Mouse (Mus musculus): ENCODE data around the gene Tssk3. TPM values are rescaled to one million over a fixed set of nuclear protein-coding genes. Genes with fewer than 3 reads are reported as not detected.

Tssk3 gene
- polyA plus RNA-seq (2012; rRNA removed; ENCODE audit: low replicate concordance), result not detected in 2 replicates

GRCm38 (mm10) chr4:129490972-129491880, at the start of gene Tssk3, which contains the start of gene Fam229a:
Gene Tssk3, minus strand, starts transcription at chr4:129491022.
Gene Fam229a, plus strand, starts transcription at chr4:129491190.

GRCm38 (mm10) chr4:129513086-129513767, 22.4 kb upstream of the Tssk3 start, which contains the start of gene Marcksl1:
Gene Marcksl1, plus strand, starts transcription at chr4:129513581.

GRCm38 (mm10) chr4:129461183-129461960, 29.4 kb downstream of the Tssk3 start, which contains the start of gene Bsdc1:
Gene Bsdc1, plus strand, starts transcription at chr4:129461581.

DNA sequence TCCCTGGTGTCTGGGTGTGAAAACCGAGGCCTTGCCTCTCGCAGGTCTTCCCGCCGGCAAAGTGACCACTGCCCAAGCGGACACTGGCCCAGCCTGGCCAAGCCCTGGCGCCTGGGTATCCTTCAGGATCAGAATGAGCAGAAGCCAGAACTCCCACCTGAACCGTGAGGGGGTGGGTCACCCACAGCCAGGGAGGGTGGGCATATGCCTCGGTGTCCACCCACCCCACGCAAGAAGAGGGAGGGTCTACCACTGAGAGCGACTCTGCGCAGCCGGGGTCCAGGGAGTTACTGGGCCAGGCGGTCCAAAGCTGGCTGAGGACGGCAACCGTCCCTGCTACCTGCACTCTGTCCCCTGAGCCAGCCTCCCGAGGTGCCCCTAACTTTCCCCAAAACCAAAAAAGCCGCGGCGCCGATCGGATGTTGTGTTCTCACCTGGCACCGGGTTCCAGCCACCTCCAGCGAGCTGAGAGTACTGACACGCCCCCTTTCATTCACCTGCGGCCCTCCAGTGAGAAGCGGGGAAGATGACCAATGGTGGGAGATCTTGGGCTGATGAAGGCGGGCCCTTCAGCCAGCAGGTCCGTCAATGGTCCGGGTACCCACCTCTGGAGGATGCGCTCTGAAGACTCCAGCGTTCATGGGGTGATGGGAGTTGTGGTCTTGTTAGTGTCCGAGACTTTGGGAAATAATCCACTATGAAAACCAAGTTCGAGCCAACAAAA, 50.3 kb downstream of the Tssk3 start, which contains the start of gene Zbtb8b:
Gene Zbtb8b, minus strand, starts transcription at position 514 of the 724 bp plus-strand sequence.

Other genes starting within 250 kb of the Tssk3 start
- 158 and 230 TPM in 2 replicates for gene C77080, start 229.6 kb downstream of the Tssk3 start, polyA plus RNA-seq (2012; rRNA removed; ENCODE audit: low replicate concordance)
- 0.19 and 0.27 TPM in 2 replicates for gene Sync, start 203.4 kb downstream of the Tssk3 start, polyA plus RNA-seq (2012; rRNA removed; ENCODE audit: low replicate concordance)
- gene Rbbp4, start 155.7 kb downstream of the Tssk3 start, polyA plus RNA-seq (2012; rRNA removed; ENCODE audit: low replicate concordance), result 4.3 and 6.0 TPM in 2 replicates
- 4.1 and 6.8 TPM in 2 replicates for gene Zbtb8os, start 155.3 kb downstream of the Tssk3 start, polyA plus RNA-seq (2012; rRNA removed; ENCODE audit: low replicate concordance)
- gene Zbtb8a, start 112.9 kb downstream of the Tssk3 start, polyA plus RNA-seq (2012; rRNA removed; ENCODE audit: low replicate concordance), result 2.4 and 4.3 TPM in 2 replicates
- not detected in 2 replicates for gene Zbtb8b, start 50.2 kb downstream of the Tssk3 start, polyA plus RNA-seq (2012; rRNA removed; ENCODE audit: low replicate concordance)
- gene Bsdc1, start 29.4 kb downstream of the Tssk3 start, polyA plus RNA-seq (2012; rRNA removed; ENCODE audit: low replicate concordance), result 13.4 and 21.0 TPM in 2 replicates
- gene Fam229a, start 168 bp upstream of the Tssk3 start, polyA plus RNA-seq (2012; rRNA removed; ENCODE audit: low replicate concordance), result 0.28 TPM in 1 of 2 replicates, not detected in the other
- 12.7 and 25.1 TPM in 2 replicates for gene Marcksl1, start 22.6 kb upstream of the Tssk3 start, polyA plus RNA-seq (2012; rRNA removed; ENCODE audit: low replicate concordance)
- 11.4 and 15.1 TPM in 2 replicates for gene Hdac1, start 51.7 kb upstream of the Tssk3 start, polyA plus RNA-seq (2012; rRNA removed; ENCODE audit: low replicate concordance)
- gene Lck, start 82.6 kb upstream of the Tssk3 start, polyA plus RNA-seq (2012; rRNA removed; ENCODE audit: low replicate concordance), result 3.1 and 9.9 TPM in 2 replicates
- gene Fam167b, start 87.5 kb upstream of the Tssk3 start, polyA plus RNA-seq (2012; rRNA removed; ENCODE audit: low replicate concordance), result 0.12 and 0.74 TPM in 2 replicates
- 131 and 141 TPM in 2 replicates for gene Eif3i, start 109.6 kb upstream of the Tssk3 start, polyA plus RNA-seq (2012; rRNA removed; ENCODE audit: low replicate concordance)
- gene Tmem234, start 109.6 kb upstream of the Tssk3 start, polyA plus RNA-seq (2012; rRNA removed; ENCODE audit: low replicate concordance), result 82.2 and 99.8 TPM in 2 replicates
- 2.8 and 3.6 TPM in 2 replicates for gene Dcdc2b, start 123.2 kb upstream of the Tssk3 start, polyA plus RNA-seq (2012; rRNA removed; ENCODE audit: low replicate concordance)
- 23.9 and 24.6 TPM in 2 replicates for gene Iqcc, start 128.1 kb upstream of the Tssk3 start, polyA plus RNA-seq (2012; rRNA removed; ENCODE audit: low replicate concordance)
- 4.5 and 7.3 TPM in 2 replicates for gene Ccdc28b, start 132.9 kb upstream of the Tssk3 start, polyA plus RNA-seq (2012; rRNA removed; ENCODE audit: low replicate concordance)
- 10.7 and 14.1 TPM in 2 replicates for gene Txlna, start 150.0 kb upstream of the Tssk3 start, polyA plus RNA-seq (2012; rRNA removed; ENCODE audit: low replicate concordance)
- gene Kpna6, start 181.7 kb upstream of the Tssk3 start, polyA plus RNA-seq (2012; rRNA removed; ENCODE audit: low replicate concordance), result 7.2 and 11.7 TPM in 2 replicates
- 15.2 and 19.6 TPM in 2 replicates for gene Tmem39b, start 205.8 kb upstream of the Tssk3 start, polyA plus RNA-seq (2012; rRNA removed; ENCODE audit: low replicate concordance)

All from duodenum, adult 2 months (tissue).